Mouse (Mus musculus) gastrocnemius, adult 2 months (tissue): Measurements from ENCODE around the gene Tbc1d5. TPM values are rescaled to one million over a fixed set of nuclear protein-coding genes. Genes with fewer than 3 reads are reported as not detected.

ENCODE experiments used
- DNase-seq: peaks from one replicate; pipeline ENCODE4 v3.0.0; 2022
- H3K27ac ChIP-seq: fragments of 200-600 bp; 2 replicates; pipeline ENCODE4 v1.8.1; 2022; ENCODE audit warnings: mild to moderate bottlenecking
- H3K4me3 ChIP-seq: fragments of 200-600 bp; 2 replicates; pipeline ENCODE4 v1.8.1; 2022; ENCODE audit warnings: mild to moderate bottlenecking, moderate library complexity
- CTCF ChIP-seq: fragments of 200-600 bp; IDR thresholded peaks from 2 replicates; pipeline ENCODE4 v1.8.1; 2022; ENCODE audit warnings: antibody characterized with exemption, mild to moderate bottlenecking, moderate library complexity
- intact Hi-C: fragments of 180-260 bp; cut with DNase I; formaldehyde crosslinking; loops from one replicate; pipeline ENCODE4 v1.15.1; 2025
- long read RNA-seq, 2 experiments: library from polyadenylated mRNA; stranded (forward); transcript quantifications; one replicate each; pipeline ENCODE4 v2.0.0; 2021
- total RNA-seq, 2 experiments: library from RNA; stranded (reverse); gene quantifications; 2 replicates each; pipeline ENCODE4 v1.2.3; 2021

Tbc1d5 gene
- total RNA-seq, result 1 to 10 TPM; 8.9 to 9.0 TPM
- long read RNA-seq, experiment 1, full-length matches to known transcripts, result 1 of 5 reads
- long read RNA-seq, experiment 1, partial matches to known transcripts, result 4 of 5 reads
- long read RNA-seq, experiment 1, other reads (novel, unspliced or antisense), result 0 of 5 reads
- long read RNA-seq, experiment 2, full-length matches to known transcripts, result 1 of 4 reads
- long read RNA-seq, experiment 2, partial matches to known transcripts, result 1 of 4 reads
- long read RNA-seq, experiment 2, other reads (novel, unspliced or antisense), result 2 of 4 reads

DNA sequence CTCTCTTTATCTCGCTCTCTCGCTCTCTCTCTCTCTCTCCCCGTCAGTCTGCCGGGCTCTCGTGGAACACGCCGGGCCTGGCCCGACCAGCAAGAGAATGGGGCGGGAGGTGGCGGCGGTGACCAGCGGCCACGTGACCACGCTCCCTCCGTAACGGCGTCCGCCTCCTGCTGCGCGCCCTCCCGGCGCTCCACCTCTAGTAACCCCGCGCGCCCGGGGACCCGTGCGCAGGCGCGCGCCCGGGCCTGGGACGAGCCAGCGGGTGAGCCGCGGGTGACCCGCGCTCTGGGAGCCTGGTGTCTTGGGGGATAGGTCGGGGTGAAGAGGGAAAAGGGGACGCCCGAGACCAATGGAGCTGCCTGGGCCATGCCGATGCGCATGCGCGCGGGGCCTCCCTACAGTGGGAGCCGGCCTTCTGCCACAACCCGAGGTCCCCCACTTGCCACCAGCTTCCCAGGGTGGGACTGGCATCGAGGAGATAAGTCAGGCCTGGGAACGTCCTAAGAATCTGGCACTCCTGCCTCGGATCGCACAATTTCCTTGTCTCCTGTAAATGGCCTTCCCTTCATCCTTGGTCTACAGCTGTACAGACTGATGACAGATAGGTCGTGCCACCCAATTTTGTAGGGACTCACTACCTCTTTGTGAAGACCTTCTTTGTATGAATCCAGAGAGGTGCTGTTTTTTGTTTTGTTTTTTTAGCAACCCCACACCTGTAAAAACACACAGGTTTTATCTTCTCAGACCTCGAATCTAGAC lies at the start of gene Tbc1d5:
Tbc1d5 (minus strand) TSS at position 158 of the 759 bp plus-strand sequence.
- no peak for TF ChIP-seq CTCF
- peak; percentile 96 for DNase-seq
- Histone ChIP-seq H3K27ac (peak within 1 kb of the TSS; percentile 97), H3K4me3 (peak within 1 kb of the TSS; percentile 96)
- intact Hi-C loops, result no loop called here

DNA sequence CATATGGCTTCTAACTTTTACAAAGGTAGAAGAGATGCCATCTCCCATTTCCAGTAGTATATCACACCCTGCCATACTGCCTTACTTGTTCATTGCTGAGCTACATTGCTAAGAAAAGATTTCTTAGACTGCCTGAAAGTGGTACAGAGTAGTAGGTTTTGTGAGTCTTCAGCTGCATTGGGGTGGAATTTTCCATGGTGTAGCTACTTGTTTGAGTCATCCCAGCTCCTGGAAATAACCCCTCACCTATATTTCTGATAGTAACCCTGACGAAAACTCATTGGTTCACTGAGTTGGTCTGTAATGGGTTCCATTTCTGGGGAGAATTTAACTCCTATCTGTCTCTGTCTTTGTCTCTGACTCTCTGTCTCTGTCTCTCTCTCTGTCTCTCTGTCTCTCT lies 46.9 kb upstream of the Tbc1d5 start:
- no peak for TF ChIP-seq CTCF
- H3K27ac ChIP-seq, result no peak overlapping the region
- intact Hi-C loops, result no loop called here
- no peak for DNase-seq
- H3K4me3 ChIP-seq, result no peak overlapping the region

- intact Hi-C loops, result no loop called here
- H3K4me3 ChIP-seq, result no peak overlapping the region
- no peak for TF ChIP-seq CTCF
- DNase-seq, result no peak
- H3K27ac ChIP-seq, result no peak overlapping the region
Observed at GRCm38 (mm10) chr17:51223152-51223551, 44.0 kb upstream of the Tbc1d5 start.

- Histone ChIP-seq H3K27ac (no peak overlapping the region), H3K4me3 (0 out of 2 replicates have a peak overlapping the region, but pooled peaks have one; percentile 9)
- intact Hi-C loops, result no loop called here
- no peak for DNase-seq
- TF ChIP-seq CTCF, result no peak
Observed at GRCm38 (mm10) chr17:51221075-51221474, 41.9 kb upstream of the Tbc1d5 start.

DNA sequence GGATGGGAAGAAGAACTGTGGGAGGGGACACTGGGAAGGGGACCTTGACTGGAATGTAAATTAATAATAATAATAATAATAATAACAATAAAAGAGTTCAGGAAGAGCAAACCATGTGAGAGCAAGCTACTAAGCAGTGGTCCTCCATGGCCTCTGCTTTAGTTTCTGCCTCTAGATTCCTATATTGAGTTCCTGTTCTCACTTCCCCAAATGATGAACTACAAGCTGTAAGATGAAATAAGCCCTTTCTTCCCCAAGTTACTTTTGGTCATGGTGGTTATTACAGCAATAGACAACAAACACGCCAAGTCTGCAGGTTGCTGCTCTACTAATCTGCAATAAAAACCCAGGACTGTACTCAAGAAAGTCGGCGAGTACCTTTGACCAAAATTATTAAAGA lies 40.7 kb upstream of the Tbc1d5 start:
- no peak overlapping the region for H3K27ac ChIP-seq
- no peak for TF ChIP-seq CTCF
- DNase-seq, result no peak
- intact Hi-C loops, result no loop called here
- H3K4me3 ChIP-seq, result no peak overlapping the region

- DNase-seq, result no peak
- intact Hi-C loops, result no loop called here
- Histone ChIP-seq H3K4me3 (no peak overlapping the region), H3K27ac (no peak overlapping the region)
- no peak for TF ChIP-seq CTCF
Observed at GRCm38 (mm10) chr17:51216426-51216825, 37.3 kb upstream of the Tbc1d5 start.

DNA sequence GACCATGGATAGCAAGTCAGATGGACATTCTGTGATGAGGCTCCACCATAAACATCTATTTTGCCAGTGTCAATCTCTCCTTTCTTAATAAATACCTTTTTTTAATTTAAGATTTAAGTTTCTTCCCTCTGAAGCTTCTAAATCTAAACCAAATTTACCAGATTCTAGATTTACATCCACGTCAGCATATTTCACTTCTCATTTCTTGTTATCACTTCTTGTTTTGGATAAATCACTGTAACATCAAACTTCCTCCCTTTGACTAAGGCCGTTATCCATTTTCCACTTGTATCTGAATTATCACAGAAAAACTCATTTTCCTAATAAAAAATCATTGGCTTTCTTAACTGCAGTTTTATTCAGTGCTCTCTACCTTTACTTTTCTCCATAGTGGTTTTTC lies 30.4 kb upstream of the Tbc1d5 start:
- no peak for TF ChIP-seq CTCF
- DNase-seq, result no peak
- H3K27ac ChIP-seq, result no peak overlapping the region
- H3K4me3 ChIP-seq, result no peak overlapping the region
- intact Hi-C loops, result no loop called here

GRCm38 (mm10) chr17:51204643-51205042 lies 25.5 kb upstream of the Tbc1d5 start:
- 0 out of 2 replicates have a peak overlapping the region, but pooled peaks have one; percentile 31 for H3K27ac ChIP-seq
- no peak overlapping the region for H3K4me3 ChIP-seq
- DNase-seq, result peak; percentile 36
- intact Hi-C loops, result no loop called here
- no peak for TF ChIP-seq CTCF

GRCm38 (mm10) chr17:51195561-51195960 lies 16.4 kb upstream of the Tbc1d5 start:
- no peak for DNase-seq
- H3K27ac ChIP-seq, result no peak overlapping the region
- no peak for TF ChIP-seq CTCF
- intact Hi-C loops, result no loop called here
- no peak overlapping the region for H3K4me3 ChIP-seq

GRCm38 (mm10) chr17:51194787-51195186 lies 15.6 kb upstream of the Tbc1d5 start:
- no peak for DNase-seq
- no peak overlapping the region for H3K27ac ChIP-seq
- intact Hi-C loops, result no loop called here
- H3K4me3 ChIP-seq, result no peak overlapping the region
- TF ChIP-seq CTCF, result no peak

- TF ChIP-seq CTCF, result no peak
- intact Hi-C loops, result no loop called here
Observed at GRCm38 (mm10) chr17:51191381-51191780, 12.2 kb upstream of the Tbc1d5 start.

GRCm38 (mm10) chr17:51182715-51183114 lies 3.6 kb upstream of the Tbc1d5 start:
- TF ChIP-seq CTCF, result no peak
- no peak overlapping the region for H3K4me3 ChIP-seq
- H3K27ac ChIP-seq, result no peak overlapping the region
- intact Hi-C loops, result no loop called here
- DNase-seq, result no peak

More at GRCm38 (mm10) chr17:51191381-51191780, 12.2 kb upstream of the Tbc1d5 start:
- H3K4me3 ChIP-seq, result no peak overlapping the region
- no peak for DNase-seq
- no peak overlapping the region for H3K27ac ChIP-seq

DNA sequence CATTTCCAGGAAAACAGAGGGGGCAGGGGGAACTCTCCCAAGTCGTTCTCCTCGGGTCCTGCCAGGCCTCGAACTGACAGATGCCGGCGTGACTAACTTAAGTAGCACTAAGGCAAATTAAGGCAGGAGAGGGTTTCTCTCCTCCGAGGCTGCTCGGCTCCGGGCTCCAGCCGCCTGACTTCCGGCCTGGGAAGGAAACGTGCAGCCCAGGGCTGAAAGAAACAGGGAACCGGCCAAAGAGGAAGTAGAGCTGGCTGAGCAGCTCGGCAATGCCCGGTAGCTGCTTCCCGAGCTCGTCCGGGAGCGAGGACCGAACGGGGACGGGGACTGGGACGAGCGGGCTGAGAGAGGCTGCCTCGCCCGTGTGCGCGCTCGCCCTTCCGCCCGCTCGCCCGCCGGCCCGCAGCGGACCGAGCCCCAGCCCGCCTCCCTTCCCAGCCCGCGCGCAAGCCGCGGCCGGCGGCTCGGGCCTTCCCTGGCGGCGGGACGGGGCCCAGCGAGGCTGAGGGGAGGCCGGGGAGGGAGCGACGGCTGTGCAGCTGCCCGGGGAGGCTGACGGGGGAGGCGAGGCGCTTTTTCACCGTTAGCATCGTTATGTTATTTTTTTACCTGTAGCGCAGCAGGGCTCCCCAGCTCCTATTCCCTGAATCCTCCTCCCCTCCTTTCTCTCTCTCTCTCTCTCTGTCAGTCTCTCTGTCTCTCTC lies 509 bp downstream of the Tbc1d5 start:
- no peak for TF ChIP-seq CTCF
- peak overlapping the region; percentile 96 for H3K4me3 ChIP-seq
- intact Hi-C loops, result no loop called here
- peak; percentile 83 for DNase-seq
- peak overlapping the region; percentile 97 for H3K27ac ChIP-seq
